Mouse (Mus musculus): Measurements from ENCODE around the gene Utp4.

The Utp4 gene

GRCm38 (mm10) chr8:106941806-106942205 is 48.4 kb downstream of the Utp4 start:
- no peaks in the 10 kb centered on the region for H3K9me3 ChIP-seq (ENCODE audit: low read length)
- H3K4me3 ChIP-seq (replicated peaks; ENCODE audit: low read length): no peak overlapping the region
- peaks cover 71% of the 10 kb centered on the region for H3K36me3 ChIP-seq (ENCODE audit: insufficient read depth, low read length)
- TF ChIP-seq NANOG (IDR thresholded peaks at IDR 0.05; ENCODE audit: borderline replicate concordance, low read length): no peak
- H3K27me3 ChIP-seq (ENCODE audit: insufficient read depth, low read length): no peaks in the 10 kb centered on the region
- peaks cover 98% of the 10 kb centered on the region for H3K4me1 ChIP-seq (replicated peaks; ENCODE audit: low read depth, low read length)

DNA sequence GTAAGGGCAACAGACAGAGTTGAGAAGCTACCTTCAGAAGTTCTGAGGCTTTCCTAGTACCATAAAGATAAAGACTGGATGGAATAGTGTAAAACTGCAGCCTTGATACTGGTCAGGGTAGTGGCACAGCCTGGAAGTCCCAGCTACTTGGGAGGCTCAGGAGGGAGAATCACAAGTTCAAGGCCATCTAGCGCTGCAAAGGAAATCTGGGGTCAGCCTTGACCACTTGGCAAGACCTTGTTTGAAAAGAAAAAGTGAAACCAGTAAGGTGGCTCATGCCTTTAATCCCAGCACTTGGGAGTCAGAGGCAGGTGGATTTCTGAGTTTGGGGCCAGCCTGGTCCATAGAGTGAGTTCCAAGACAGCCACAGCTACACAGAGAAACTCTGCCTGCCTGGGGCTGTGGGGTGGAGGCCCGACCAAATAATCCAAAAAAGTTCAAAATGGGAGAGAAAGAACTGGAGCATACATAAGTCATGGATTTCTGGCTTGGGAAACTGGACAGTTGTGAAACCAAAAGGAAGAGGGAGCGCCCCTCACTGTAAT is 50.5 kb downstream of the Utp4 start:
- H3K27me3 ChIP-seq (ENCODE audit: insufficient read depth, low read length): no peaks in the 10 kb centered on the region
- H3K4me3 ChIP-seq (replicated peaks; ENCODE audit: low read length): no peak overlapping the region
- H3K36me3 ChIP-seq (ENCODE audit: insufficient read depth, low read length): peaks cover 64% of the 10 kb centered on the region
- H3K4me1 ChIP-seq (replicated peaks; ENCODE audit: low read depth, low read length): peaks cover 96% of the 10 kb centered on the region
- H3K9me3 ChIP-seq (ENCODE audit: low read length): no peaks in the 10 kb centered on the region
- TF ChIP-seq POU5F1 (IDR thresholded peaks at IDR 0.05; ENCODE audit: borderline replicate concordance, low read length): no peak
- TF ChIP-seq NANOG (IDR thresholded peaks at IDR 0.05; ENCODE audit: borderline replicate concordance, low read length): no peak
- no peak for TF ChIP-seq CTCF (conservative IDR thresholded peaks at IDR 0.05; ENCODE audit: low read length)

DNA sequence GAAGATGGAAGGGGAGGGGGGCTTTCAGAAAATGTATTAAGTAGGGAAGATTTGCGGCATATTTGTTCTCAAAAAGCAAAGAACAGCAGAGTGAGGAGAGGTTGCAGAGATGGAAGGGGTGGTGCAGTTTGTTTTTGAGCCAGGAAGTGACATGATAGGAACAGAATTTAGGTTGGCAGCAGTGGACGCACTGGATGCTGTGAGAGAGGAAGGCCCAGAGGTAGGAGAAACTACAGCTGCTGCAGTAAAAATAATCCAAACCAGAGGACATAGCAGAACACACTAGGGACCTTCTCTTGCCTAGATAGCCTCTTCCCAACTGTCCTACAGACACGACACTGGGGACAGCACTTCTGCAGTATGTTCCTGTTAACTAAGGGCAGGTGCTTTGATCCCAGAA is 51.3 kb downstream of the Utp4 start:
- H3K9me3 ChIP-seq (ENCODE audit: low read length): no peaks in the 10 kb centered on the region
- no peaks in the 10 kb centered on the region for H3K27me3 ChIP-seq (ENCODE audit: insufficient read depth, low read length)
- peaks cover 62% of the 10 kb centered on the region for H3K36me3 ChIP-seq (ENCODE audit: insufficient read depth, low read length)
- peaks cover 96% of the 10 kb centered on the region for H3K4me1 ChIP-seq (replicated peaks; ENCODE audit: low read depth, low read length)
- TF ChIP-seq POU5F1 (IDR thresholded peaks at IDR 0.05; ENCODE audit: borderline replicate concordance, low read length) (no peak), NANOG (IDR thresholded peaks at IDR 0.05; ENCODE audit: borderline replicate concordance, low read length) (no peak), CTCF (conservative IDR thresholded peaks at IDR 0.05; ENCODE audit: low read length) (no peak)
- H3K4me3 ChIP-seq (replicated peaks; ENCODE audit: low read length): no peak overlapping the region

DNA sequence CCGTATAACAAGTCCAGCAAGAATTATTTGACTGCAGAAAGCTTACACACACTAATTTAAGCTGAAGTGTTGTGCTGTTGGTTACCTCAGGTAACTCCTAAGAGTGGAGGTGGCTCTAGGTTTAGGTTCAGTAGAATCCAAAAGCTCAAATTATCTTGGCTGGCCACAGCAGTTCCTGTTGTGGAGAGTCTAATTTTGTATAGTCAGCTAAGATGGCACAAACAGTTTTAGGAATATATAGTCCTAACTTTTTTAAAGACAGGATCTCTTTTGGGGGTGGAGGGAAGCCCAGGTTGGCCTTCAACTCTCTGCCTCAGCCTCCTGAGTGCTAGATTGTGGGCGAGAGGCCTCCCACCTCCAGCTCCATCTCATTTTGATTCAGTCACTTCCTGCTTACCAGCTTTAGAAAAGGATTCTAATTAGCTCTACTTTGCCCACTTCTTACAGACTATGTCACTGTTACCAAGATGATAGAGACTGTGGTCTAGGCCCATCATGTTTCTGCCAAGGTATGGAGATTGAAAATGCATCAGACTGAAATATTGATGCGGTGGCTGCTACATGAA is 55.3 kb downstream of the Utp4 start:
- Histone ChIP-seq H3K27me3 (ENCODE audit: insufficient read depth, low read length) (no peaks in the 10 kb centered on the region), H3K4me3 (replicated peaks; ENCODE audit: low read length) (no peak overlapping the region), H3K4me1 (replicated peaks; ENCODE audit: low read depth, low read length) (peaks cover 91% of the 10 kb centered on the region), H3K36me3 (ENCODE audit: insufficient read depth, low read length) (peaks cover 69% of the 10 kb centered on the region), H3K9me3 (ENCODE audit: low read length) (no peaks in the 10 kb centered on the region)
- no peak for TF ChIP-seq POU5F1 (IDR thresholded peaks at IDR 0.05; ENCODE audit: borderline replicate concordance, low read length)
- TF ChIP-seq CTCF (conservative IDR thresholded peaks at IDR 0.05; ENCODE audit: low read length): no peak
- TF ChIP-seq NANOG (IDR thresholded peaks at IDR 0.05; ENCODE audit: borderline replicate concordance, low read length): no peak

- Histone ChIP-seq H3K4me1 (replicated peaks; ENCODE audit: low read depth, low read length) (peaks cover 76% of the 10 kb centered on the region), H3K27me3 (ENCODE audit: insufficient read depth, low read length) (no peaks in the 10 kb centered on the region), H3K36me3 (ENCODE audit: insufficient read depth, low read length) (peaks cover 65% of the 10 kb centered on the region), H3K4me3 (replicated peaks; ENCODE audit: low read length) (no peak overlapping the region), H3K9me3 (ENCODE audit: low read length) (no peaks in the 10 kb centered on the region)
- TF ChIP-seq NANOG (IDR thresholded peaks at IDR 0.05; ENCODE audit: borderline replicate concordance, low read length): no peak
- no peak for TF ChIP-seq POU5F1 (IDR thresholded peaks at IDR 0.05; ENCODE audit: borderline replicate concordance, low read length)
- no peak for TF ChIP-seq CTCF (conservative IDR thresholded peaks at IDR 0.05; ENCODE audit: low read length)
These were observed 58.3 kb downstream of the Utp4 start for GRCm38 (mm10) chr8:106951707-106952106.

DNA sequence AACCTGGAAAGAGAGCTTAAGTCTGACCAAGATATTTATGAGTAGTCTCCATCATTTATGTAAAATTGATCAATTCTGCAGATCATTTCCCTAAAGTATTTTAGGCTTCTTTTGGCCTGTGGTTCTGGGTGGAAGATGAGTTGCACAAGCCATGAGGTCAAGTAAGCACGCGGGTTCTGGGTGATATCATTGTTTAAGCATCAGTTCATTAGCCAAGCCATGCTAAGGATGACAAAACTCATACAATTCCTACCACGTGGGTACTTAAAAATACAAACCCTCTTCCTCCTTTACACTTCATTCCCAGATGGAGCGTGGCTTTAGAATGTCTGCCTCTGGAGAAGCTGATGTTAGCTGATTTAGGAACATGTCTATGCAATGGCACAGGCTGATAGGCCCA is 60.1 kb downstream of the Utp4 start:
- H3K36me3 ChIP-seq (ENCODE audit: insufficient read depth, low read length): peaks cover 75% of the 10 kb centered on the region
- H3K9me3 ChIP-seq (ENCODE audit: low read length): no peaks in the 10 kb centered on the region
- H3K4me3 ChIP-seq (replicated peaks; ENCODE audit: low read length): no peak overlapping the region
- H3K4me1 ChIP-seq (replicated peaks; ENCODE audit: low read depth, low read length): peaks cover 74% of the 10 kb centered on the region
- H3K27me3 ChIP-seq (ENCODE audit: insufficient read depth, low read length): no peaks in the 10 kb centered on the region
- TF ChIP-seq NANOG (IDR thresholded peaks at IDR 0.05; ENCODE audit: borderline replicate concordance, low read length): no peak
- no peak for TF ChIP-seq CTCF (conservative IDR thresholded peaks at IDR 0.05; ENCODE audit: low read length)
- no peak for TF ChIP-seq POU5F1 (IDR thresholded peaks at IDR 0.05; ENCODE audit: borderline replicate concordance, low read length)

GRCm38 (mm10) chr8:106957086-106957485 is 63.6 kb downstream of the Utp4 start:
- Histone ChIP-seq H3K9me3 (ENCODE audit: low read length) (no peaks in the 10 kb centered on the region), H3K4me1 (replicated peaks; ENCODE audit: low read depth, low read length) (peaks cover 68% of the 10 kb centered on the region), H3K27me3 (ENCODE audit: insufficient read depth, low read length) (no peaks in the 10 kb centered on the region), H3K4me3 (replicated peaks; ENCODE audit: low read length) (no peak overlapping the region), H3K36me3 (ENCODE audit: insufficient read depth, low read length) (peaks cover 45% of the 10 kb centered on the region)
- TF ChIP-seq NANOG (IDR thresholded peaks at IDR 0.05; ENCODE audit: borderline replicate concordance, low read length): no peak
- no peak for TF ChIP-seq CTCF (conservative IDR thresholded peaks at IDR 0.05; ENCODE audit: low read length)

GRCm38 (mm10) chr8:106958212-106958611 is 64.8 kb downstream of the Utp4 start:
- Histone ChIP-seq H3K4me1 (replicated peaks; ENCODE audit: low read depth, low read length) (peaks cover 74% of the 10 kb centered on the region), H3K9me3 (ENCODE audit: low read length) (no peaks in the 10 kb centered on the region), H3K36me3 (ENCODE audit: insufficient read depth, low read length) (peaks cover 35% of the 10 kb centered on the region), H3K27me3 (ENCODE audit: insufficient read depth, low read length) (no peaks in the 10 kb centered on the region), H3K4me3 (replicated peaks; ENCODE audit: low read length) (no peak overlapping the region)
- TF ChIP-seq NANOG (IDR thresholded peaks at IDR 0.05; ENCODE audit: borderline replicate concordance, low read length): no peak
- no peak for TF ChIP-seq POU5F1 (IDR thresholded peaks at IDR 0.05; ENCODE audit: borderline replicate concordance, low read length)
- no peak for TF ChIP-seq CTCF (conservative IDR thresholded peaks at IDR 0.05; ENCODE audit: low read length)

GRCm38 (mm10) chr8:106959626-106960025 is 66.2 kb downstream of the Utp4 start:
- Histone ChIP-seq H3K36me3 (ENCODE audit: insufficient read depth, low read length) (peaks cover 22% of the 10 kb centered on the region), H3K4me3 (replicated peaks; ENCODE audit: low read length) (no peak overlapping the region), H3K27me3 (ENCODE audit: insufficient read depth, low read length) (no peaks in the 10 kb centered on the region), H3K9me3 (ENCODE audit: low read length) (no peaks in the 10 kb centered on the region), H3K4me1 (replicated peaks; ENCODE audit: low read depth, low read length) (peaks cover 74% of the 10 kb centered on the region)
- TF ChIP-seq POU5F1 (IDR thresholded peaks at IDR 0.05; ENCODE audit: borderline replicate concordance, low read length) (no peak), CTCF (conservative IDR thresholded peaks at IDR 0.05; ENCODE audit: low read length) (no peak), NANOG (IDR thresholded peaks at IDR 0.05; ENCODE audit: borderline replicate concordance, low read length) (no peak)

Data from E14TG2a.4 (cell line).